Mouse (Mus musculus) heart, adult 2 months (tissue): ENCODE data around the gene S1pr3.

Source experiments
- CTCF ChIP-seq: fragments of 200-600 bp; IDR thresholded peaks from 2 replicates; pipeline ENCODE4 v1.8.1; 2022; ENCODE audit warnings: antibody characterized with exemption, mild to moderate bottlenecking, moderate library complexity
- EP300 ChIP-seq: fragments of 200-500 bp; IDR thresholded peaks from 2 replicates; pipeline ENCODE4 v1.6.1; 2011; ENCODE audit warnings: low read depth, low read length, control low read depth; ENCODE audit not compliant: insufficient read depth
- POLR2A ChIP-seq: fragments of 200-500 bp; IDR thresholded peaks from 2 replicates; pipeline ENCODE4 v1.6.1; 2011; ENCODE audit warnings: mild to moderate bottlenecking, low read depth, low read length, control low read depth; ENCODE audit not compliant: insufficient read depth

- TF ChIP-seq POLR2A (no peak), CTCF (no peak), EP300 (no peak)
Measured at GRCm38 (mm10) chr13:51400736-51401501, 7.5 kb upstream of the S1pr3 start.
